Mouse (Mus musculus): ENCODE results near the gene Ugcg.

DNA sequence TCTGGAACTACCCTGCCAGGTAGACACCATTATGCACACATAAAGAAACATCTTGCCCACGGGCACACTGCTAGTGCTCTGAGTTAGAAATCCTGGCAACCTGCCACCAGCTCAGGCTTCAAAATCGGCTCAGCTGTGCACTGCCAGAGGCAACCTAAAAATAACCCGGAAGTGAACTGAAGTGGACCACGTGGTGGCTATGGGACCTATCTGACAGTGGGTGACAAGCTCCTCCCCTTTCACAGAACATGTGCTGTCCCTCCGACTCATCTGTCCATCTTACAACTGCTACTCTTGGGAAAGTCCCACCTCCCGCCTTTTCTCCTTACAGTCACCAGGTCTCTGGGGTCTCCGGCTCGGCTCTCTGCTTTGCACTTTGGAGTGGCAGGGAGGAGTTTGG lies 10.3 kb downstream of the Ugcg start:
- TF ChIP-seq CTCF (IDR thresholded peaks at IDR 0.05; ENCODE audit: low read depth, low read length) (no peak), POLR2A (IDR thresholded peaks at IDR 0.05; ENCODE audit: borderline replicate concordance, low read depth, low read length) (no peak)
